Mouse (Mus musculus) retina, embryonic 14.5 days (tissue): ENCODE data around the gene Emsy.

Experiments used
- DNase-seq: peaks from one replicate; pipeline ENCODE4 v3.0.0-alpha.2; 2015; ENCODE audit warnings: low spot score

Gene Emsy

DNA sequence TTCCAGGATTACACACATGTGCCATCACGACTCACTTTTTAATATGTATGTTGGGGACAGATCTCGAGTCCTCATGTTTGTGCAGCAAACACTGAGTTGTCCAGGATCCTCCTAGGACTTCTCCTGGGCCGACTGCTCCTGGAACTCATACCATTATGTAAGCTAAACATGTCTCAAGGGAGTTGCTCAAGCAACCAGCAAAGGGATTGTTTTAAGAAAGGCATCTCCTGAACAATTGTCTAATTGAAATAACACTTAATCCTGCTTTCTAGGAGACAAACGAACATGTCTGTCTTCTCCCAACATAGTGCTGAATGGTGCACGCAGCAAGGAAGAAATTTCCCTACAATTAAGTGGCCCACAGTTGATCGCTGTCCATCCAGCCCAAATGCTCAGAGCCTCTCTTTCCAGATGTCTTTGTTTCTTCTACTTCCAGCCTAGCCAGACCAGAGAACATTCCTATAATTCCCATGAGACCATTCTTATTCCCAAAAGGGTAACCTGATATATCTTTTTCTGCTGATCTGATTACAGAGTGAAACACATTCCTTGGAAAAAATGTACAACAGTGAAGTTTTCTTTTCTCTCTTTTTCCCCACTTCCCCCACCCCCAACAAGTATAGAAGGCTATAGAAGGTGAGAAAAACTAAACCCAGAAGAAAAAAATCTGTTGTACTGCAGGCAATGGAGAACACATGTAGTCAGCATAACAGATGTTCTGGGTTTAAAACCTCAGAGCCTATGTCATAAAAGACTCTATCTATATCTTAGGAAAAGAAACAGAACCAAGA is 11.6 kb upstream of the Emsy start:
- no peak for DNase-seq

DNA sequence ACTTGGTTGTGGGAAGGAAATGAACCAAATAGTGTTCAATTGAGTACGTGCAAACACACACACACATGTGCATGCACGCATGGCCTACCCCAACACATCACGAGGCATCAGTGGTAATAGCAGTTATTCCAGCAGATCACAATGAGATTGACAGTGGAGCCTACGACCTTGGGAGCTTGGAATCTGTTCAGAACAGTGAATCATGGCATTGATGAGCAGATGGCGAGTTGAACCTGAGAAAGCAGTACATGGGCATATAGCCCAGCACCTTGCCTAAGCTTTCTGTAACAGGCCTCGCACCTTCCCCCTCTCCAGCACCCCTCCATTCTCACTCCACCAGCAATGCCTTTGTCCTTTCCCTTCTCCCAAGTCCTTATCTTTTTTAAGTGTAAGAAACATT is 9.1 kb upstream of the Emsy start:
- DNase-seq = no peak

- DNase-seq = no peak
These were observed 8.6 kb upstream of the Emsy start for GRCm38 (mm10) chr7:98665166-98665565.

DNA sequence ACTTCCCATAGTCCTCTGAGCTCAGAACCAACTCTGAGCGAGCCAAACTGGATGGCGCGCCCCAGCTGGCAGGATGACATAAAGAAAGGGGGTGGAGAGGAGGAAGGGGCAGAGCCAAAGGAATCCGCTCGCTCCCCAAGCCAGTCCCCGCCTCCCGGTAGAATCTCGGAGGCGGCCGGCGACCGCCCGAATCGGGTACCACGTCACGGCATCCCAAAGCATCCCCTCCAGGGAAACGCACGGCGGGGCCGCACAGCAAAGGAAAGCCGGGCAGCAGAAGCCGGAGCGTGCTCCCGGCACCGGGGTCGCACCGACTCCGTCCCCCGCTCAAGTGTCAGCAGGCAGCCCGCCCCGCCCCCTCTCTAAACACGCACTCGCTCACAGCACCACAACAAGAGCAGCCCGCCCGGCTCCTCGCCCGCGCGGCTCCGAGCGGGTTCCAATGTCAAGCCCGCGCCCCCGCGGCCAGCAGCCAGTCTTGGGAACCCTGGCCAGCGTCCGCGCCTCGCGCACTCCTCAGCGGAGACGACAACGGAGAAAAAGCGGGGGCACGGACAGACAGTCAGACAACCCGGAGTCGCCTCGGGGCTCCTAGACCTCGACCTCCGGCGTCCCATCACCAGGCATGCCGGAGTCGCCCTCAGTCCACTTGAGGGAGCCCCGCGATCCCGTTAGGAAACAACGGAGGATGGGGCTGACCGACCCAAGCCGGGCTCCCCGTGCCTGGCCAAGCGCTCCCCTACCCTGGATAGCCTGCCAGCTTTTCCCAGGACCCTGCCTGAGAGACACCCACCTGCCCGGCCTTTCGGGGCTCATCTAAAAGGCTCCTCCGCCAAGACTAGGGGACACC is 677 bp downstream of the Emsy start:
- peak; percentile 81 for DNase-seq

- DNase-seq = no peak
These were observed 4.9 kb downstream of the Emsy start for GRCm38 (mm10) chr7:98651651-98652050.

GRCm38 (mm10) chr7:98644238-98644637 is 12.3 kb downstream of the Emsy start:
- no peak for DNase-seq

DNA sequence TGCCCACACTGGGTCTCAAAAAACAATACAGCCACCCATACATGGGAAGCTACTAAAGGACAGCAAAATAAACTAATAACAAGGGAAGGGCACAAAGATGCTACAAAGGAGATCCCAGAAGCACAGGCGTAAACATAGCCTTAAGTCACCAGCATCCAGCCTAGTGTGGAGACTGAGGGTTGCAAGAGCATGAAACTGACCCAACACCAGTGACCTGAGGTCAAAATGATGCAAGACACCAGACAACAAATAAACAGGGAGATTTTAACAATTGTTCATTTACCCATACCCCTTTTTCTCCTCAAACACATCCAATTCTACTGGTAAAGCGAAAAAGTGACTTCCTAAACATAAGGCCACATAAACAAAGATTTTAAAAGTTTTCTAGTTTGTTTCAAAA is 20.0 kb downstream of the Emsy start:
- DNase-seq = no peak

GRCm38 (mm10) chr7:98633032-98633431 is 23.6 kb downstream of the Emsy start:
- DNase-seq = no peak

- no peak for DNase-seq
These were observed 26.6 kb downstream of the Emsy start for GRCm38 (mm10) chr7:98629947-98630346.

DNA sequence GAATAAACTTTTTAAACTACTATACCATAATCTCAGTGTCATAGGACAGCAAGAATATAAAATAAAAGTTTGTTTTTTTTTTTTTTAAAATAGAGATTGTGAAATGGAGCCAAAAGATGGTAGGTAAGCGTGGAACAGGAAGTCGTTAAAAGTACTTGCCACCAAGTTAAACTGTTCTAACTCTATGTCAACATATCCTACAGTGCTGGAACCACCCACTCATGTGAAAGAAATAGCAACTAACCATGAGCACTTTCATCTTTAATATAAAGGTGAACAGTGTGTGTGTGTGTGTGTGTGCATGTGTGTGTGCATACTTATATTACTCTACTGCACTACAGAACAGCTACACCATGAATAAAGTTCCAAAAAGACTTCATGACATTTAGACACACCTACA is 38.8 kb downstream of the Emsy start:
- no peak for DNase-seq

DNA sequence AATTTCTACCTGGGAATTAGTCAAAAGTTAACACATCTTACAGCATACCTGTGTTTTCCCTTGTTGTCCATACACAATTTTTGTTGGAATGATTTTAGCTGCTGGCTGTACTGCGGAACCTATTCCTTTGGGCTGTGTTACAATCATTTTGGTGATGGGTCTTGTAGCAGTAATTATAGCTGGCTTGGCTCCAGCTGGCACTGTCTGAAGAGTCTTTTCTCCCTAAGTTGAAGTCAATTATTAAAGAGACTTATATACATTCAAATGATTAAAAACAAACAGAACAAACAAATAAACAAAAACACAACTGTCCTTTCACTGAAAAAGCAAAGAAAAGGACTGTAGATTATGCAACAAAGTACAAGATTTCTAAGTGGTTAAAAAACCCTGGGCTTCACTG is 43.6 kb downstream of the Emsy start:
- DNase-seq = no peak

- no peak for DNase-seq
These were observed 48.1 kb downstream of the Emsy start for GRCm38 (mm10) chr7:98608520-98608919.

GRCm38 (mm10) chr7:98607158-98607557 is 49.4 kb downstream of the Emsy start:
- peak; percentile 41 for DNase-seq

GRCm38 (mm10) chr7:98601715-98602114 is 54.9 kb downstream of the Emsy start:
- DNase-seq = no peak

DNA sequence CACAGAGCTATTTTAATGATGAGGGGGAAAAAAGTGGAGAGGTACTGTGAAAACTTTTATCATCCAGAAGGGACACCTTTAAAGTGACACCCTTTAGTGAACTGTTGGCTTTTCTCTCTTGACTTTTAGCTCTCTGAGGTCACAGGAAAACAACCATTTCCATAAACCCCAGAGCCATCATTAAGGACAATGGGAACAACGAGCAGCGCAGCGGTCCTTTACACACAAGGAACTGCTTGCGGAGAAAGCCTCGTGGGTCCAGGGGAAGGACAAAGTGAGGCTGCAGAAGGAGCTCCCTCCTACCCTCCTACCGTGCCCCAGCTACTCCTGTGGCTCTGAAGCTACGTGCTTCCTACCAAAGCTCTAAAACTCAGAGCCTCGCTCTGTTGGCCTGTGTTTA is 59.2 kb downstream of the Emsy start:
- no peak for DNase-seq

DNA sequence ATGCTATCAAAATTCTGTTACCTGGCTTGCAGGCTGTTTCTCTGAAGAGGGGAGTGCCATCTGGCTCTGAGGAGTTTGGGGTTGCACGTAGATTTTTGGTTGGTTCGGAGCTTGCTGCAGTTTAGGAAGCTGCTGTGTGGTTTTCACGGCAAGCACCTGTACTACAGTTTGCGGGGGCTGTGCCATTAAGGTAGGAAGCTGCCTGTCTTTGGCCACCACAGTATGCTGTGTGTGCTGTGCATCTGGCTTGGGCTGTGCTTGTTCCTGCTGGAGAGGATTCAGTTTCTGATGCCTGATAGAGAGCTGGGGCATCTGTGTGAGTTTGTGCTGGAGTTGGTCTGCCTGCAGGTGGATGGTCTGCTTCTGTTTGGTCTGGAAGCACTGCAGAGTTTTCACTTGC is 61.9 kb downstream of the Emsy start:
- no peak for DNase-seq

DNA sequence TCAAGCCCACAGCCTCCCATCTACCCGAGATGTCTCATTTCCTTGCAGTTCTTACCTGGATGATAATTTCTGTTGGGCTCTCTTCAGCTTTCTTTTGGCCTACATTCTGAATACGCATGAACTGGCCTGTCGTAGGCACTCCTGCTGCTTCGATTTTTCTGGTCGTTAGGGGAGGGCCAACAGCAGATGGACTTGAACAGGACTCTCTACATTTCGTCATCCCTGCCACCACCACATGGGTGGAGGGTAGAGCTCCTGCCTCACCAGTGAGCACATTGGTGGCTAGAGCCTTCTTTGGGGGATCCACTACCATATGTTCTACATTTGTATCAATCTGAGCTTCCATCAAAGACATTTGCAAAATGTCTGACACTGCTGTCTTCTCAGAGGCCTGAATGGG is 63.3 kb downstream of the Emsy start:
- no peak for DNase-seq

- no peak for DNase-seq
These were observed 67.6 kb downstream of the Emsy start for GRCm38 (mm10) chr7:98589028-98589427.

- no peak for DNase-seq
These were observed 70.3 kb downstream of the Emsy start for GRCm38 (mm10) chr7:98586313-98586712.

GRCm38 (mm10) chr7:98584555-98584954 is 72.0 kb downstream of the Emsy start:
- DNase-seq = no peak

GRCm38 (mm10) chr7:98581266-98581665 is 75.3 kb downstream of the Emsy start:
- DNase-seq = no peak

- DNase-seq = no peak
These were observed 76.1 kb downstream of the Emsy start for GRCm38 (mm10) chr7:98580441-98580840.

GRCm38 (mm10) chr7:98579731-98580130 is 76.9 kb downstream of the Emsy start:
- DNase-seq = no peak
